Mouse (Mus musculus): ENCODE results near the gene Gm49510.
A peak's percentile ranks its signal among the peaks of the same experiment; 100 is the strongest.

DNA sequence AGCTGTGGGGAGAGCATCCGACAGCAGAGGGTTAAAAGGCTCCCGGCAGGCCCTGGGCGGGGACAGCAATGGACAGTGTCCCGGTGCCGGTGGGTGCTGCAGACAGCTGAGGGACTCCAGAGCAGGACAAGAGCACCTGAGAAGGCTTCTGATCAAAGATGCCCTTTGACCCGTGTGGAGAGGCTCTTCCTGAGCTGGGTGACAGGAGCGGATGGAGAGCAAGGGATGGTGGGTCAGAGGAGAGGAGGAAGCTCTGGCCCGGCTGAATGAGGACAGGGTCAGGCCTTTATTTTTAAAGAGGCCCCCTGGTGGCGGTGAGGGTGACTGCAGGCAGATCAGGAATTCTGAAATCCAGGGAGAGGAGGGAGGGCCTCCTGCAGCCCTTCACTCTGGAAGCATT, 43.2 kb downstream of the Gm49510 start:
- TF ChIP-seq UBTF (IDR thresholded peaks at IDR 0.05; ENCODE audit: borderline replicate concordance, insufficient read depth, low read depth, low read length) (no peak), CTCF (IDR thresholded peaks at IDR 0.05 in 2 of 3, conservative IDR thresholded peaks at IDR 0.05 in 1 of 3; ENCODE audit: control insufficient read depth in 1 of 3, insufficient read depth in 1 of 3, low read depth in 2 of 3, low read length in 3 of 3, poor library complexity in 1 of 3, severe bottlenecking in 1 of 3) (peak; percentile 61 to 71 (median 64)), POLR2A (IDR thresholded peaks at IDR 0.05; ENCODE audit: control insufficient read depth in 1 of 2, insufficient read depth in 1 of 2, low read depth in 1 of 2, low read length in 2 of 2, poor library complexity in 1 of 2) (peak in 1 of 2 experiments; percentile 22; a peak in 1 of 4 replicates), TAL1 (IDR thresholded peaks at IDR 0.05; ENCODE audit: low read length) (no peak), NELFE (IDR thresholded peaks at IDR 0.05; ENCODE audit: low read depth, low read length) (no peak), SIN3A (IDR thresholded peaks at IDR 0.05; ENCODE audit: low read length) (peak; percentile 40; the same call in 1 of the 2 replicates), SMC3 (IDR thresholded peaks at IDR 0.05; ENCODE audit: low read depth, low read length) (peak; percentile 70), HCFC1 (IDR thresholded peaks at IDR 0.05; ENCODE audit: low read depth, low read length) (no peak), TBP (IDR thresholded peaks at IDR 0.05; ENCODE audit: low read depth, low read length) (no peak)

Data from MEL (cell line).